Mouse (Mus musculus) large intestine, adult 2 months (tissue): ENCODE measurements around the gene Shh. TPM values are rescaled to one million over a fixed set of nuclear protein-coding genes. Genes with fewer than 3 reads are reported as not detected.

Experiments
- DNase-seq: peaks from one replicate; pipeline ENCODE4 v3.0.0-alpha.2; 2012; ENCODE audit warnings: low read depth, low spot score
- WGBS: fragments of 180-500 bp; shearing (Covaris S2); methylation state at CpG from one replicate; pipeline ENCODE4 v1.1.7; 2018; 5-methylcytosine and 5-hydroxymethylcytosine counted together
- polyA plus RNA-seq: library from polyadenylated mRNA; depleted of rRNA; stranded (reverse); fragments of >200 nt; gene quantifications from 2 replicates; pipeline ENCODE4 v1.2.3, GENCODE M21; 2012; rRNA removed

Shh gene
- polyA plus RNA-seq: 0.04 and 0.18 TPM in 2 replicates

- DNase-seq: no peak
Measured at GRCm38 (mm10) chr5:28466760-28467306, at the start of gene Shh. Shh (minus strand) TSS chr5:28467256.

GRCm38 (mm10) chr5:28500792-28501439 is 33.9 kb upstream of the Shh start:
- WGBS: 26% methylated on average over 4 of the region's 4 CpGs
- peak; percentile 95 for DNase-seq

More at GRCm38 (mm10) chr5:28466760-28467306, at the start of gene Shh:
- WGBS: 3% methylated on average over 31 of the region's 31 CpGs

GRCm38 (mm10) chr5:28498846-28499245 is 31.8 kb upstream of the Shh start:
- no peak for DNase-seq
- WGBS: 97% methylated on average over 4 of the region's 4 CpGs

GRCm38 (mm10) chr5:28495712-28496650 is 28.9 kb upstream of the Shh start:
- no peak for DNase-seq
- 34% methylated on average over 3 of the region's 3 CpGs for whole genome bisulfite sequencing

GRCm38 (mm10) chr5:28493550-28493949 is 26.5 kb upstream of the Shh start:
- WGBS: 86% methylated on average over 3 of the region's 3 CpGs
- no peak for DNase-seq

- 78% methylated on average over 3 of the region's 3 CpGs for WGBS
- no peak for DNase-seq
Measured at GRCm38 (mm10) chr5:28482991-28483390, 15.9 kb upstream of the Shh start.

- 63% methylated on average over 2 of the region's 2 CpGs for WGBS
- DNase-seq: no peak
Measured at GRCm38 (mm10) chr5:28481730-28482129, 14.7 kb upstream of the Shh start.

- DNase-seq: no peak
- 35% methylated on average over 10 of the region's 10 CpGs for WGBS
Measured at GRCm38 (mm10) chr5:28476389-28477379, 9.6 kb upstream of the Shh start.

GRCm38 (mm10) chr5:28473556-28473955 is 6.5 kb upstream of the Shh start:
- 84% methylated on average over 5 of the region's 5 CpGs for WGBS
- no peak for DNase-seq

GRCm38 (mm10) chr5:28469525-28470202 is 2.6 kb upstream of the Shh start:
- 4% methylated on average over 9 of the region's 9 CpGs for WGBS
- no peak for DNase-seq

- DNase-seq: no peak
- whole genome bisulfite sequencing: 1% methylated on average over 15 of the region's 15 CpGs
Measured at GRCm38 (mm10) chr5:28466351-28466750, 705 bp downstream of the Shh start.

- no peak for DNase-seq
Measured at GRCm38 (mm10) chr5:28465526-28465925, 1.5 kb downstream of the Shh start.

GRCm38 (mm10) chr5:28465099-28465406 is 2.0 kb downstream of the Shh start:
- DNase-seq: no peak
- 1% methylated on average over 29 of the region's 29 CpGs for WGBS

More at GRCm38 (mm10) chr5:28465526-28465925, 1.5 kb downstream of the Shh start:
- WGBS: 1% methylated on average over 18 of the region's 18 CpGs

GRCm38 (mm10) chr5:28464361-28465098 is 2.5 kb downstream of the Shh start:
- no peak for DNase-seq
- under 1% methylated on average over 76 of the region's 76 CpGs for WGBS

- no peak for DNase-seq
- 2% methylated on average over 10 of the region's 10 CpGs for WGBS
Measured at GRCm38 (mm10) chr5:28463656-28464055, 3.4 kb downstream of the Shh start.

- WGBS: 51% methylated on average over 33 of the region's 33 CpGs
- no peak for DNase-seq
Measured at GRCm38 (mm10) chr5:28462741-28463590, 4.1 kb downstream of the Shh start.

- WGBS: 62% methylated on average over 11 of the region's 11 CpGs
- DNase-seq: no peak
Measured at GRCm38 (mm10) chr5:28461376-28461775, 5.7 kb downstream of the Shh start.
